Comparison of ENCODE assay signal across 18 mouse cellular contexts in the genomic region with DNA sequence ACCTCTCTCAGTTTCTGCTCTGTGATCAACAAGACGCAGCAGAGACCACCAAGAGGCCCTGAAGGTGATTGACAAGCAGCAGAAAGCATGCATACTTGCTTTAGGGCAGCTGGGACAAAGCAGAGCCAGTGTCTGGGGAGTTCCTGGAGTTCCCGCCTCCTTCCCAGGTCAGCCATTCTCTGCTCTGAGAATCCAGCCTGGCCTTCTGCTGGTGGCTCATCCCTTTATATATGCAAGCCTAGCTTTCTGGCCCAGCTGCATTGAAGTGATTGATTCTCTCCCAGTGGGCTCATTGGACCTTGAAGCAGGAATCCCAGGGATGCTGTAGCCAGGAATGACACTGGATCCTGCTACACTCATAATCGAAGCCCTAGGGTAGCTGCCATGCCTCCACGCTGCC.
DNase-seq lines count a peak whose midpoint lies in the region; ATAC-seq lines count a peak whose summit lies in the region.
"Had no signal": no experiment of that assay in that cellular context is flagged by ENCODE, and none has a peak within 500 bp of the region (broad histone marks: within the 10 kb centered on the region; RNA-seq: fewer than 3 reads in every experiment).

No protein-coding gene starts in this region.

- no peak overlapping the region for H3K4me3 ChIP-seq in neural tube, embryonic 11.5 days (ENCODE audit: low read depth, low read length)
- H3K4me3 ChIP-seq in embryonic facial prominence, embryonic 10.5 days, result no peak overlapping the region
- H3K4me3 ChIP-seq: intestine, embryonic 15.5 days; stomach, embryonic 15.5 days had no signal

- H3K9ac ChIP-seq in neural tube, embryonic 11.5 days (ENCODE audit: low read length), result no peak overlapping the region
- H3K9ac ChIP-seq: forebrain, postnatal 0 days; intestine, embryonic 15.5 days; lung, embryonic 14.5 days; stomach, embryonic 15.5 days had no signal

- H3K27me3 ChIP-seq in neural tube, embryonic 11.5 days (ENCODE audit: control insufficient read depth, insufficient read depth, low read length), result no peaks in the 10 kb centered on the region
- H3K27me3 ChIP-seq in embryonic facial prominence, embryonic 10.5 days (replicated peaks; ENCODE audit: low read depth, poor library complexity, severe bottlenecking), result no peaks in the 10 kb centered on the region
- H3K27me3 ChIP-seq: intestine, embryonic 15.5 days; stomach, embryonic 15.5 days had no signal

- H3K9me3 ChIP-seq in neural tube, embryonic 11.5 days (ENCODE audit: control insufficient read depth, low read length), result no peaks in the 10 kb centered on the region
- no peaks in the 10 kb centered on the region for H3K9me3 ChIP-seq in embryonic facial prominence, embryonic 10.5 days
- H3K9me3 ChIP-seq: intestine, embryonic 15.5 days; stomach, embryonic 15.5 days had no signal

- peak; percentile 58 for DNase-seq in neural tube, embryonic 11.5 days (ENCODE audit: low spot score)
- DNase-seq in neural tube, embryonic 10.5 days (ENCODE audit: extremely low spot score, low spot score), result no peak
- DNase-seq in embryonic facial prominence, embryonic 10.5 days (ENCODE audit: low spot score), result peak; percentile 19
- DNase-seq in mesoderm, embryonic 11.5 days (ENCODE audit: low read depth, low spot score), result peak; percentile 63
- DNase-seq in retina, embryonic 14.5 days (ENCODE audit: low spot score), result peak; percentile 52
- DNase-seq in kidney, postnatal 25 days, result no peak
- no peak for DNase-seq in thymus, postnatal 36 days
- DNase-seq in cerebellum, adult 9-10 months, result no peak
- DNase-seq: adrenal gland, postnatal 10 days; cerebellum, postnatal 10 days; forebrain, postnatal 0 days; heart, postnatal 14 days; layer of hippocampus, adult 9-11 months; lung, embryonic 14.5 days; spleen, adult 18-20 months; thymus, postnatal 14 days had no signal

- no peak for ATAC-seq in neural tube, embryonic 11.5 days (ENCODE audit: insufficient read depth, low FRiP score, low TSS enrichment)
- ATAC-seq: forebrain, postnatal 0 days; intestine, embryonic 15.5 days had no signal

- H3K27ac ChIP-seq in neural tube, embryonic 11.5 days (ENCODE audit: low read depth, low read length), result no peak overlapping the region; the same call in 1 of the 2 replicates
- H3K27ac ChIP-seq in embryonic facial prominence, embryonic 10.5 days (replicated peaks), result peak overlapping the region; percentile 41
- H3K27ac ChIP-seq: intestine, embryonic 15.5 days; stomach, embryonic 15.5 days had no signal

- H3K4me1 ChIP-seq in neural tube, embryonic 11.5 days (ENCODE audit: control insufficient read depth, insufficient read depth, low read length), result 0 out of 2 replicates have a peak, but pooled peaks cover 5% of the 10 kb centered on the region
- peaks cover 22% of the 10 kb centered on the region for H3K4me1 ChIP-seq in embryonic facial prominence, embryonic 10.5 days
- H3K4me1 ChIP-seq: intestine, embryonic 15.5 days; stomach, embryonic 15.5 days had no signal

- no peaks in the 10 kb centered on the region for H3K36me3 ChIP-seq in neural tube, embryonic 11.5 days (ENCODE audit: control insufficient read depth, insufficient read depth, low read length)
- H3K36me3 ChIP-seq in embryonic facial prominence, embryonic 10.5 days (replicated peaks), result no peaks in the 10 kb centered on the region
- H3K36me3 ChIP-seq: intestine, embryonic 15.5 days; stomach, embryonic 15.5 days had no signal

- H3K4me2 ChIP-seq in neural tube, embryonic 11.5 days (ENCODE audit: low read depth), result no peak overlapping the region
- H3K4me2 ChIP-seq: intestine, embryonic 15.5 days; lung, embryonic 14.5 days; stomach, embryonic 15.5 days had no signal

- WGBS in neural tube, embryonic 11.5 days, result 53% methylated on average over 4 of the region's 4 CpGs
- 35% methylated on average over 4 of the region's 4 CpGs for WGBS in embryonic facial prominence, embryonic 10.5 days

Comparison
In these comparisons a context has a peak if more than half of its experiments do, and no peak if none do; other contexts are left out.
1. DNase-seq: peak in neural tube, embryonic 11.5 days (single experiment), embryonic facial prominence, embryonic 10.5 days (single experiment), mesoderm, embryonic 11.5 days (single experiment) and retina, embryonic 14.5 days (single experiment); none in neural tube, embryonic 10.5 days (single experiment), kidney, postnatal 25 days (0 of 2), thymus, postnatal 36 days (0 of 2) and cerebellum, adult 9-10 months (single experiment).